Mouse (Mus musculus) left cerebral cortex, adult 18-20 months (tissue): Measurements from ENCODE around the gene Gcnt3. TPM values are rescaled to one million over a fixed set of nuclear protein-coding genes. Genes with fewer than 3 reads are reported as not detected.

ENCODE experiments used
- DNase-seq, 2 experiments: peaks; one replicate each; pipeline ENCODE4 v3.0.0; 2021 to 2022; ENCODE audit warnings: low spot score in 2 of 2, mixed read lengths in 1 of 2
- long read RNA-seq, 2 experiments: library from polyadenylated mRNA; stranded (forward); transcript quantifications; one replicate each; pipeline ENCODE4 v2.0.0; 2021
- total RNA-seq, 2 experiments: library from RNA; stranded (reverse); gene quantifications; 2 replicates each; pipeline ENCODE4 v1.2.3; 2021

Gcnt3 gene
- total RNA-seq: not detected
- long read RNA-seq, experiment 1: 0 reads
- long read RNA-seq, experiment 2: 0 reads

DNA sequence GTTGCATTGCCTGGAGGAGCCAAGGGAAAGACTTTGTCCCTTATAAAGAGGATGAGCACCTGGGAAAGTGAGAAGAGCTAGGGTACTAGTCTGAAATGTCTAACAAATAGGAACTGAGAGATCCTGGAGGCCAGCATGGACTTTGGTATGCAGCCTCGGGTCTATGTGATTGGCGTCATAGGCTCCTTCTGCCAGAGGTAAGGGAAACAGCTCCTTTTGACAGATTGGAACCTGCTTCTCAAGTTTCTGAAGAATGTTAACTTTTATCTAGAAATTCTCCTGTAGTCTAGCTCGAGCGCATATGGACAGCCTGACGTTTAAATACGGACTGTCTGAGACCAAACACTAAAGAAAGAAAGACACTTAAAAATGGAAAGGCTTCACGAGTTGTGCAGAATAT lies at the start of gene Gcnt3:
Gene Gcnt3 (minus strand): TSS at position 101 of the 400 bp plus-strand sequence.
- DNase-seq: no peak

DNA sequence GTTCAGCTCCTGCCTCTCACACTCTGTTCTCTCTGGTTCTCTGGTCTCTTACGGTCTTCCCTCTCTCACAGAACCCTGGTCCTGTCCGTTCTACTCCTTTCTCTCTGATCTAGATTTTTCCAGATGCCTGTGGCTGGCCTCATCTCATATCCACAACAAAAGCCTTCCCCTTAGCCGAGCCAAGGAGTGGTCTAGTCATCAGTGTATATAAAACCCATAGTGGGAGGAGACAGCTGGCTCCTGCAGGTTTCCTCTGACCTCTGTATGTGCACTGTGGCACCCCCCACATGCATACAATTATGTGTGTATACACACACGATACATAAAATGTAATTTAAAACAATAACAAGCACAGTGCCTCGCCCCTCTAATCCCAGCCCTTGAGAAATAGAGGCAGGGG lies 49.5 kb upstream of the Gcnt3 start:
- DNase-seq: no peak

DNA sequence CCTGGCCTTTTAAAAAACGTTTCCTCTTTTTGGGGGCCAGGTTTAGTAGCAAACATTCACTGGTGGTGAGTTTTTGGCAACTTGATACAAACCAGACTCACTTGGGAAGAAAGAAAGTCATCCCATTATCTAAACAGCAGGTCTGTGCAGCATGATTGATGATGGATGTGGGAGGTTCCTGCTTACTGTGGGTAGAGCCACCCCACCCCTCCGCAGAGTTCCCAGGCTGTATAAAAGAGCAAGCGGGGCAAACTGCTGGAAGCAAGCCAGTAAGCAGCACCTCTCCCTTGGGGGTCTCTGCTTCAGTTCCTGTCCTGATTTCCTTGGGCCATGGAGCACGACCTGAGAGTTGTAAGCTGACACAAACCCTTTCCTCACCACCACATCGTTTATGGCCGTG lies 48.2 kb upstream of the Gcnt3 start:
- no peak for DNase-seq

DNA sequence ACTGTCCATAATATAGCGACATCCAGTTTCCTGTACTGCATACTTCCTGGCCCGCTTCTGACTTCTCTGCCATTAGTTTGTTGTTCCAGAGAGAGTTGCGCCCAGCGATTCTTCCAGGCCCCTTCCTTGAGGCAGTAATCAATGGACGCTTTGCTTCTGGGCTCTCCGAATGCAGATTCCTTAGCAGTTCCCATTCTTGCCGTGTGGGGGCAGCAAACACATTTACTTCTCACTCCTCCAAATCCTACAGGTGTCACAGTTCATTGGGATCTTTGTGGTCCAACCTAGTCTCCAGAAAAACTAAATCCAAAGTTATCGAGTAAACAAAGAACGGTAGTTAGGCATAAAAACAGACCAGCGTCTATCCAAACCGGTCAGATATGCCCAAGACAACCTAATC lies 46.2 kb upstream of the Gcnt3 start:
- DNase-seq: peak; percentile 65 to 76

DNA sequence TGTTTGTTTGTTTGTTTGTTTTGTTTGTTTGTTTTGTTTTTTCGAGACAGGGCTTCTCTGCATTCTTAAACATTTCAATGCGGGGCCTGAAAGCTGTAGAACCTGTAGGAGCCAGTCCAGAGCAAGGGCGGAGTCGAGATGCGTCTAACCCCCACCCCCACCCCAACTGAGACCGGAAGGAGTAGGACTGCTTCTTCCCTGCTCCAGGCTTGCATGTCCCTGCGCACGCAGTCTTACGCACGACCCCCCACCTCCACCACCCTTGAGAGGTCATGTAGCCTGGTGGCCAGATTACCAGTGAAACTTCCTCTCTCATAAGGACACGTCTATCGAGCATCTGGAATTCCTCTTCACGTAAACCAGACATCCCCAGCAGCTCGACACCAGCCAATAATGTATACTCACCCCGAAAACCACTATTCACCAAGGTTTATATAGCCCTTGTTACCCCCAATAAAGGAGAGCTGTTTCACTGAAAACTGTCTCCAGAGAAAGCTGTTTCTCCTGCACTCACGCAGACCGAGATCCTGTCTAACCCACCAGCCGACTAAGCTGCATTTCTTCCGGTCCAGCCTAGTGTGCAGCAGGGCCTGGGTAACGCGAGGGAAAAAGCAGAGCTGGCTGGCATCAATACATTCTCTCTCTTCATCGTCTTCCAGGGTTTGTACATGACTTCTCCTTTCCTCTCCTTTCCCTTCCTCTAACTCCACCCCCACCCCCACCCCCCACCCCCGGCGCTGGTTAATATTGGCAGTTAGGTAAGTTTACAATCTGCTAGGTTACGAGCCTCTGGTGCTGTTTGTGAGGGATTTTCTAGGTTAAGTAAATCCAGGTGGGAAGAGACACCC lies 44.7 kb upstream of the Gcnt3 start:
- DNase-seq: no peak

DNA sequence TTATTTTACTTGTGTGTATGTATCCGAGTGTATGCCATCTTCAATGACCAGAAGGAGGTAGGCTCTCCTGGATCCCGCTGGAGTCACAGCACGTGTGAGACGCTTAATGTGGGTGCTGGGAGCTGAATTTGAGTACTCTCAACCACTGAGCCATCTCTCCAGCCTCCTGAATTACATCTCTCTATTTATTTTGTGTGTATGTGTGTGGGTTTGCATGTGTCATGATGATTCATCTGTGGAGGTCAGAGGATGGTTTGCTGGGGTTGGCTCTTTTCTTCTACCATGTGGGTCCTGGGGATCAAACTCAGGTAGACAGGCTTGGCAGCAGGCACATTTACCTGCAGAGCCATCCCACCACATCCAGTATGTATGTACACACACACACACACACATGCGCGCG lies 43.9 kb upstream of the Gcnt3 start:
- DNase-seq: no peak

DNA sequence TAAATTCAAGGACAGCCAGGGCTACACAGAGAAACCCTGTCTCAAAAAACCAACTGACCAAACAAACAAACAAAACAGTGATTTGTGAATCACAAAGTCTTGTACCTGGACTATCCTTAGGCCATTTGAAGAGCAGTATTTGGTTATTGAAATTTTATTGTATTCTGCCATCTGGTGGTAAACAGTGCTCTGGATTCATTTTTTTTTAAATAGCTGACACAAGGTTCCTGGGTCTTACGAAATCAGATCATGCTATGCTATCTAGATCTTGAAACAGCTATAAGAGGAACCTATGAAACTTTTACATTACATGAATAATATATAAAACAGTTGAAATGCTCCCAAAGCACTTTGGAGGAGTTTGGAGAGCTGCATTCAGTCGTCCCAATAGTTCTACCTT lies 43.1 kb upstream of the Gcnt3 start:
- no peak for DNase-seq

DNA sequence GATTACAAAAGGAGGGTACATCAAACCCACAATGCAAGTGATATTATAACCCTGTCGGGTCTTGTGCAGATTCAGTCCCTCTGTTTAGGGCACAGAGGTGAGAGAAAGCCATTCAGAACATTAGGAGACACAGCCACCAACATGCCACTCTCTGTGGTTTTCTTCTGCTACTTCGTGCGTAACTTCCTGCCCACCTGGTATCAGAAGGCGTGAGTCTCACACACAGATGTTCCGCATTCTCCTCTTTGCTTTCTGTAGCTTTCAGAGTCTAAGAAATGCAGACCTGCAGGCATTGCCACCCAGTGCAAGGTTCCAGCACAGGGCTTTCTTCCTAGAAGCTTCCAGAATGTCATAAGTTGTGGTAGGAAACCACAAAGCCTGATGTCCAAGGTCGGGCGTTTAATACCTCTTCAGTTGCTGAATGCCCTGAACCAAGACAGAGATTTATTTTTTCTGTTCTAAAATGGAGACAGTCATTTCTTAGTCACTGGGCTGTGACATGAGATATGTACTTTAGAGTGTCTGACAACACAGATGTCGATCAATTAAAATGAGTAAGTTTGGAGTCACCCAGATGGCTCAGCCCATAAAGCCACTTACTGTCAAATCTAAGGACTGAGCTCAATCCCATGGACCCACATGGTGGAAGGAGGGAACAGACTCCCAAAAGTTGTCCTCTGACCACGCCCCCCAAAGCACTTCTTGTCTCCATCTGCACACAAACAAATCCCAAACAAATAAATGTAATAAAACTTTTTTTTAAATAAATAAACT lies 42.3 kb upstream of the Gcnt3 start:
- no peak for DNase-seq

DNA sequence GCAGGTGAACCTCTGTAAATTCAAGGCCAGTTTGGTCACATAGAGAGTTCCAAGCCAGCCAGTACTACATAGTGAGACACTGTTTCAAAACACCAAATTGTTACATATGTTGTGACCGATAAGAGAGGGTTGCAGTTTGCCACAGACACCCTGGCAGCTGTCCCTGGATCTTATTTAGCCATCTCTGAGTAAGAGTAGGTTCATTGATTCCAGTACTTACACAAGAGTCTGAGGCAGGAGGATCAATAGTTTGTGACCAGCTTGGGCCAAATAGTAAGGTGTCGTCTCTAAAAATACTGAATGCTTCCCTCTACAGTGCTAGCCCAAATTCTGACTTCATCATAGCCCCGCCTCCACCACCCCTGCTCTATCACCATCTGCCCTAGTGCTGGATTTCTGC lies 40.1 kb upstream of the Gcnt3 start:
- DNase-seq: no peak

DNA sequence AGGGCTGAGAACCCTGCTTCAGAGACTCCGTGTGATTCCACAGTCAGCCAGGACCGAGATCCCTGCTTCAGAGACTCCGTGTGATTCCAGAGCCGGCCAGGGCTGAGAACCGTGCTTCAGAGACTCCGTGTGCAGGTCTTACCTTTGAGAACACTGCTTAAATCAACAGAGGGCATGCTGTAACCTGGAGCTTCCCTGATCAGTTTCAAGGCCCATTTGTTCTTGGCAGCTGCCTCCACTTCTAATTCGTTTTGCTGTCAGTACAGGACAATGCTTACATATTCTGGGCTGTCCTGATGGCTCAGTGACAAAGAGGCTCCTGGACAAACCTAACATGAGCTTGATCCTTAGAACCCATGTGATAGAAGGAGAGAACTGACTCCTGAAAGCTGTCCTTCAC lies 39.3 kb upstream of the Gcnt3 start:
- DNase-seq: no peak

DNA sequence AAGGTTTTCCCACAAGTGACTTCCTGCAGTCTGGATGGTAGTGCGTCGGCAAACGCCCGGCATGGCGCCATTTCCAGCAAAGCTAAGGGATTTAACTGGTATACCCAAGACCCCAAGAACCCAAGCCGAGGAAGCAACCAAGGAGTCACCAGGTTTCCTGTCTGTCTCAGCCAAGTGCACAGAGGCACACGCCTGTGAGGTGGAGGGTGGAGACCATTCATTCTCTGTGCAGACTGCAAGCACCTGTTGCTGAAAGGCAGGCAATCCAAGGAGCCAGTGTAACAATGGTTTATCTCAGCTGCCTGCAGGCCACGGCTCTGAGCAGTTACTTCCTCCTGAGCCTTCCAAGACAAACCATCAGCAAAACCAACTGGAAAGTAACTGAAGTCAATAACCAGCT lies 34.5 kb upstream of the Gcnt3 start:
- no peak for DNase-seq

DNA sequence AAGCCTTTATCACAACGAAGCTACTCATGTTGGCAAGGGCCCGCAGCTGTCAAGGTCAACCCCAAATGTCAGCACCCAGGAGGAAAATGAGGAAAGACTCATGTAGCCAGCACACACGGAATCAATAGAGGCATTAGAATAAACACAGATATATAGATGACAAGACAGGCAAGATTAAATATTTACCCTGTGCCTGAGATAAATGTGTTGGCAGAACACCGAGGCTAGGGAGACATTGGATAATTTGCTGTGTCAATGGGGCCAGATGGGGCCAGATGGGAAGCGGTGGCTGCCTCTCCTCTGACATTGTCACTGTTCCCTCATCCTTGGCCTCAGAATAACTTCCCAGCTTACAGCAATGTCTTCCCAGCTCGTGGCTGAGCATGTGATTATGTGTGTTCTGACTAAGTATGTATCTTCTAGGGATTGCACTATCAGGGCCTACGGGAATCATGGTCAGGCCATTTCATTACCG lies 32.1 kb upstream of the Gcnt3 start:
- no peak for DNase-seq

DNA sequence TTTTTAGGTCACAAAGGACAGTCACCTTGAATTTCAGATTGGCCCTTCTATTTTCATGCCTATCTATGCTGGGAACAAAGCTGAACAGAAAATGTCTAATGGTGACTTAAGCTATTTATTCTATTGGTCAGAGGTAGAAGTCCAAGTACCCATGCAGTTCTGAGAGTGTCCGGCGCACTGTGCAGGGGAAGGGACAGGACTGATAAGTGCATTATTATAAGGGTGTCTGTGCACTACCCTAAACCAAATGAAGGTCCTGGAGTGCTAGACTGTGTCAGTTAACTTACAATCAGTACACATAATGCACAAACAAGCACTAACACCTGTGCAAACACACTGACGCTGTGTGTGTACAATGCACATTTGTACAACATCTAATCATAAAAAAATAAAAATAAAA lies 29.6 kb upstream of the Gcnt3 start:
- DNase-seq: no peak

DNA sequence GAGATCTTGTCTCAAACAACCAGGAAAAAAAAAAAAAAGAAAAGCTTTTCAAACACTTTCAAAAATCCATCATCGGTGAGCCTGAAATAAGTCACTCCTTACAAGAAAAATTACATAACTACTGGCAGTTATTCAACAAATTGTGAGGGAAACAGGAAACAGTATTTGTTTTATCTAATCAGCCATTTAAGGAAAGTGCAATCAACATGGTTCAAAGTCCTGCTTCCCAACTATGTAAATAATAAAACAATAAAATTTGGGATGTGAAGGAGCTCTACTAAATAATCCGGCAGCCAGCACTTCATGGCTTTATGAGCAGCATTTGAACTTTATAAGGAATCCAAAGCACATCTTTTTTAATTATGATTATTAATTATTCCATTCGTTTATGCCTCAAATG lies 24.1 kb upstream of the Gcnt3 start:
- DNase-seq: no peak

DNA sequence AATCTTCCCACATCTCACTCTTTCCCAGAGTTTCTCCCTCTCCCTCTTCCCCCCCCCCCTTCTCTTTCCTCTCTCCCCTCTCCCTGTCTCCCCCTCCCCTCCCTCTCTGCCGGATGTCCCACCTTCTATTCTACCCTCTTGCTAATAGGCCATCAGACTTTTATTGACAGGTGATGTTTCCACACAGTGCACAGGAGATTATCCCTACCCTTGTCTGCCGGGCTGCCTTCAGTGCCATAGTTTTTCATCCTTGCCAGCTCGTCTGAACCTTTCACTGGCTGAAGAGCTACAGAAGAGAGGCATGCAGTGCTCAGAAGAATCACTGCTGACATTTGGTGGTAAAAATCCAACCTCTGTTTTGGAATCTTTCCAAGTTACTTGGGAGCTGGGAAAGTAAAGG lies 15.5 kb upstream of the Gcnt3 start:
- DNase-seq: no peak

DNA sequence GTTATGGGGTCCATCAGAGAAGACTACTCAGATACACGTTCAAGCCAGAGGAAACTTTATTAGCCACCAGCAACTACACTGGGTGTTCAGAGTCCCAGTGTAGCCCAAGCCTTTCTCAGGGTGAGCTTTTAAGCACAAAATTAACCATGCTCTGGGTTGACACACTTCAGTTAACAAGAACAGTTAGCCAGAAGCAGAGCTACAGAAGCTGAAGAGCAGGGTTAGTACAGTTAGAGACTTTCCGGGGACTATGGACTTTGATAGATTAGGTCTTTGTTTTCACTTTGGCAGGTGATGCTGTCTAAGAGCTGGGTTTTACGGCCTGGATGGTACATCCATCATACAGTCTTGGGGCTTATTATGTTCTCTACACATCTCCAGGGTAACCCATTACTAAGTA lies 14.8 kb upstream of the Gcnt3 start:
- DNase-seq: no peak

DNA sequence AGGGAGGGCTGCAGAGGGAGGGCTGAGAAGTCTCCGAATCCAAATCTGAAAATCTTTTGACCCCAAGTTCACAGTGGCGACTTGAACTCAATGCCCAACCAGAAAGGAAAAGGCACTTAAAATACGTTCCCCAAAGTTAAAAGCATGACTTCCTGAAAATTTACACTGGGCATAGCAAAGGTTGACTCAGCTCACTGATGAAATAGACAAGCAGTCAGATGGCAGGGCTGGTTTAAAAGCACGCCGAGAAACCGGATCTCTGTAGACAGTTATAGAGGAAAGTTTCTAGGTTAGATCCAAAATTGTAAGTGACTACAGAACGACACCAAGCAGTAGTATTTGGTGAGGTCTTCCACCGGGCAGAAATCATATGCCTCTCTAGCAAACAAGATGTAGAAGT lies 12.0 kb upstream of the Gcnt3 start:
- no peak for DNase-seq

DNA sequence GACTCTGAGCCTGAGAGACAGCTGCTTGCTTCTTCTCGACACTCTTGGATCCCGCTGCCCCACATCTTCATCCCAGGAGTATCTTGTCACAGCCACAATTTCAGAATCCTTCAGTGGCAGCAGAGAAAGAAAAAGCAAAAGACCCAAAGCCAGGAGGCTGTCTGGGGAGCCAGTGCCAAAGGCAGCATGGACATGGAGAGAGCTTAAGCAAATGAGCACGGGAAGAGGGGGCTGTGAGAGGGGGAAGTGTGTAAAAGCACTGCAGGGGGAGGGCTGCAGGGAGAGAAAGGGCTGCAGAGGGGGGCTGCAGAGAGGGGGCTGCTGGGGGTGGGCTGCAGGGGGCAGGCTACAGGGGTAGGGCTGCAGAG lies 11.5 kb upstream of the Gcnt3 start:
- no peak for DNase-seq

DNA sequence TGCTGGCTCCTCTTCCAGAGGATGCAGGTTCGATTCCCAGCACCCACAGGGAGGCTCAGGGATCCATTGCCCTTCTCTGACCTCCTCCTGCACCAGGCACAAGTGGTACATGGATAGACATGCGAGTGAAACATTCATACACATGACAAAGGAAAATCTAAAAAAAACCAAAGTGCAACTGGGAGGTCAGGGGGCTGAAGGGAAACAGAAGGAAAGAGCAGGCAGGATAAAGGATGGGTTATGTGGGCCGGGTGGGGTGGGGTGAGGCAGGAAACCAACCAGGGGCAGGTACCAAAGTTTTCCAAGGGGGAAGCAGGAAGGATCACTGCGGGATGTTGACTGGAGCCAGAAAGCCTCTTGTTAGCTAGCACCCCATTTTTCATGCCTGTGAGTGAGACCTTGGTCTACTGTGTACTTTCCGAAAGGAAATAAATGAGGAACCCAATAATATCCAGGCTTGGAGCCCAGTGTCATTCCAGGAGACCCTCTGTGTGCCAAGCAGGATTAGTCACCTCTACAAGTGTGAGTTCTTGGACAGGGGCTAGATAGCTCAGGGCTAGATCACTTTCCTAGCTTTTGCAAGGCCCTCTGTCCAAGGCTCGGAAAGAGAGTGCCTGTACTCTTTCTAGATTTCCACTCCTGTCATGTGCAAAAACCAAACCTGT lies 11.0 kb upstream of the Gcnt3 start:
- no peak for DNase-seq

DNA sequence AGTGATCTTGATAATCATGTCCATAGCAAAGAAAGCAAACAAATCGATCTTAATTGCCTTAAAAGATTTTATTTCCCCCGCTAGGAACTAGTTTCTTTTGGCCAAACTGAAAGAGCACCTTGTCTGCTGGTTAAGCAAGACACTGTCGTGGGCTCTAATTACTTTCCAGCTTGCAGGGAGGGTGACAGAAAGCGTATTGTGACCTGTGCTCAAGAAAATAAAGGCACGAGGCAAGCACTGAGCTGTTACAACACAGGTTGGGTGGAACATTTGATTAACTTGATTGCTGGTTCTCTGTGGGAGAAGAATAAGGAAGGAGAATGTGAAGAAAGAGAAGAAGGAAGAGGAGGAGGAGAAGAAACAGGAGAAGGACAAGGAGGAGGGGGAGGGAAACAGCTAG lies 10.4 kb upstream of the Gcnt3 start:
- no peak for DNase-seq

DNA sequence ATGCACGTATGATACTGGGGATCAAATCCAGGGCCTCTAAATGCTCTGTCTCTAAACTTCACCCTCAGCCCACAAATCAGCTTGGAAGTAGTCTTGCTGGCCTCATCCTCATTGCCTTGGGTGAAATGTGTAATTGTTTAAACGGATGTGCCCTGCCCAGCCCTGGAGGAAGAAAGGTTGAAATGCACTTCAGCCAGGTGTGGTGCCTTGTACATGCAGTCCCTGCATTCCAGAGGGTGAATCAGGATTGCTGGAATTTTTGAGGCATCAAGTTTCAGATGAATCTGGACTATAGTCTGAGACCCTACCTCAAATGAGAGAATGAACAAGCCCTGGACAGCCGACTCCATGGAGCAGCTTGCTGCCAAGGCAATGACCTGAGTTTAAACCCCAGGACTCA lies 10.0 kb upstream of the Gcnt3 start:
- no peak for DNase-seq

DNA sequence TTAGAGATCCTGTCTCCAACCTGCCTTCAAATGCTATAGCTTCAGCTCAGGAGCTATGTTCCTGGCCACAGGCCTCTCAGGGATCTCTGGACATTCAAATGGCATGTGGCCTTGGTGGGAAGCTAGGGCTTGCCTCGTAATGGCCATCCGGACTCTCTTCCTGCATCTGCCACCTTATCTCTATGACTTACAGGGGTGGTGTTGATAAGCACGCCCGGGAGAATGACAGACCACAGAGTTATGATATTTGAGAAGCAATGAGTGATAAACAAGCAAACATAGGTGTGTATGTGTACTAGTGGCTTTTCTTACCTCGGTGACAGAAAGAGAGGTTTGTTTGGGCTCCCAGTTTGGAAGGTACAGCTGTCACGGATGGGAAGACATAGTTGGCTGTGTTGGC lies 8.4 kb upstream of the Gcnt3 start:
- no peak for DNase-seq
